Mouse (Mus musculus): ENCODE data around the gene L3mbtl2.

Gene L3mbtl2

GRCm38 (mm10) chr15:81708991-81709390 lies 45.3 kb downstream of the L3mbtl2 start:
- DNase-seq (ENCODE audit: low spot score in 2 of 2): no peak

GRCm38 (mm10) chr15:81709686-81710085 lies 46.0 kb downstream of the L3mbtl2 start:
- DNase-seq (ENCODE audit: low spot score in 2 of 2): no peak

GRCm38 (mm10) chr15:81710801-81711200 lies 47.1 kb downstream of the L3mbtl2 start:
- DNase-seq (ENCODE audit: low spot score in 2 of 2): no peak

- no peak for DNase-seq (ENCODE audit: low spot score in 2 of 2)
Measured at GRCm38 (mm10) chr15:81713742-81714141, 50.1 kb downstream of the L3mbtl2 start.

DNA sequence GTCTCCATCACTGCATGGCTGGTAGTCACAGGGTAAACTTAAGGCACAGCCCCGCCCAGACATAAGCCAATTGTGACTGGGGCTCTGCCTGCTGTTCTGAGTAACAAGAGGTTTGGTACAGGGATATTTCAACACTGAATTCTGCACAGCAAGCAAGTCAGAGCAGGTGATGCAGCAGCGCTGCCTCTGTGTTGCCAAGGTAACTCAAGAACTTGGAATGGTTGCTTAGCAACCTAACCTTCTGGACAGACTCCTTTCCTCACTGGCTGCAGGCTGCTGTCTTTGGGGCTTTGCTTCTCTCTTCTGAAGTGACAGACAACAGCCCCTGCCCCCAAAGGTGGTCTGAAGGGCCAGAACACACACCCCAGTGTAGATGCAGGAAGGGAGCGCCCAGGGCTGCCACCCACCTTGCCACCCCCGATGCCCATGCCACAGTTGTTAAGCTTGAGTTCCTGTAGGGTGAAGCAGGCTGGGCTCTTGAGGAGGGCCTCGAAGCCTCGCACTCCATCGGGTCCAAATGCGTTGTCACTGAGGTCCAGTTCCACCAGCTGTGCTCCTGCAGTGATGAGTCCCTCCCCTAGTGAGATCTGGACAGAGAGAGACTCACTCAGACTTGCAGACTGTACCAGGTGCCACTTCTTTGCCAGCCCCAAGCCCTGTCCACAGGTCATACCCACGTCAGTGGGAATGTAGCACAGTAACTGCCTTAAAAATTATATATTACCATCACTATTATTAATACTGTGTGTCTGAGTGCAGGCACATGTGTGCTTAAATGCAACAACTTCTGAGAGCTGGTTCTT lies 54.8 kb downstream of the L3mbtl2 start:
- DNase-seq (ENCODE audit: low spot score in 2 of 2): peak; percentile 60 to 65

GRCm38 (mm10) chr15:81719139-81719531 lies 55.4 kb downstream of the L3mbtl2 start:
- no peak for DNase-seq (ENCODE audit: low spot score in 2 of 2)

GRCm38 (mm10) chr15:81722361-81722760 lies 58.7 kb downstream of the L3mbtl2 start:
- no peak for DNase-seq (ENCODE audit: low spot score in 2 of 2)

DNA sequence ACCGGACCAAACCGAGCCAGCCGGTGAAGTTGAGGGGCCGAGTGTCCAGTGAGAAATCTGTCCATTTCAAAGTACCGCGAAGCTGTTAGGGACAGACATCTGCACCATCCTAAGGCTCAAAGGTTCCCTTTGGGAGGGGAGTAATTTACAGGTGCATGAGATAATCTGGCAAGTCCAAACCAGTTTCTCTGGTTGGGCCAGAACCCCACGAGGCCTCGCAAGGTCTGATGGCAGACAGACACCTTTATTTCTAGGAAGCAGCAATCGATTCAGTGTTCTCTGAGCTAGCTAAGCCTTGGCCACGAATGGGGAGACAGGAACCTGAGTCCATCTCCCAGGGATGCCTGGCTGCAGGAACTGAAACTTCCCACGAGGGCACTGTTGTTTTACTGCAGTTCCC lies 60.0 kb downstream of the L3mbtl2 start:
- no peak for DNase-seq (ENCODE audit: low spot score in 2 of 2)

DNA sequence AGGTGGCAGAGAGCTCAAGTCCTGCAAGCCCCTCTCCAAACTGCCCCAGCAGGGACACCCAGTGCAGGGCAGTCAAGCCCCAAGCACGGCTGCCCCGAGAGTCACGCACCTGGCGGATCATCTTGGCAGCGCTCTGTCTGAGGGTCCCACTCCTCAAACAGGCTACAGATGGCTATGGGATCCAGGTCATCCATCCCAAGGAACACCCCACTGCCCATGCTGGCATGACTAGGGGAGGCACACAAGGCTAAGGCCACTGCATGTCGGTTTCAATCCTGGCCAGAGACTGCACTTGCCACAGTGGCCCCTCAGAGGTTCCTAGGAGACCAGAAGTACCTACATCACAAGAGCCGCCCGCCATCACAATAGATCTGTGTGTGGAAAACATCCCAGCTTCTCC lies 62.3 kb downstream of the L3mbtl2 start:
- DNase-seq (ENCODE audit: low spot score in 2 of 2): no peak

GRCm38 (mm10) chr15:81729241-81729791 lies 65.6 kb downstream of the L3mbtl2 start:
- peak; percentile 77 for DNase-seq (ENCODE audit: low spot score in 2 of 2)

GRCm38 (mm10) chr15:81729792-81730635 lies 66.3 kb downstream of the L3mbtl2 start:
- DNase-seq (ENCODE audit: low spot score in 2 of 2): peak; percentile 99

DNA sequence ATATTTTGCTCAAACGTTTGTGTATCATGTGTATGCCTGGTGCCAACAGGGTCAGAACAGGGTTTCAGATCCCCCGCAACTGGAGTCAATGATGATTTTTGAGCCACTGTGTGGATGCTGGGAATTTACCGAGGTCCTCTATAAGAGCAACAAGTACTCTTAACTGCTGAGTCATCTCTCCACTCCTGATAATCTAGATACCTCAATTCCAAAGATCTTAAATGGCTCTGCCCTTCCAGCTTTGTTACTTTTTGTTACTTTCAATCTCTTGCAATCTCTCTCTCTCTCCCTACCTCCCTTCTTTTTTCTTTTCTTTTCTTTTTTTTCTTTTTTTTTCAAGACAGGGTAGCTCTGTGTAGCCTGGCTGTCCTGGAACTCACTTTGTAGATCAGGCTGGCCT lies 71.4 kb downstream of the L3mbtl2 start:
- DNase-seq (ENCODE audit: low spot score in 2 of 2): no peak
